Mouse (Mus musculus): ENCODE results near the gene Mlf1.

Gene Mlf1

DNA sequence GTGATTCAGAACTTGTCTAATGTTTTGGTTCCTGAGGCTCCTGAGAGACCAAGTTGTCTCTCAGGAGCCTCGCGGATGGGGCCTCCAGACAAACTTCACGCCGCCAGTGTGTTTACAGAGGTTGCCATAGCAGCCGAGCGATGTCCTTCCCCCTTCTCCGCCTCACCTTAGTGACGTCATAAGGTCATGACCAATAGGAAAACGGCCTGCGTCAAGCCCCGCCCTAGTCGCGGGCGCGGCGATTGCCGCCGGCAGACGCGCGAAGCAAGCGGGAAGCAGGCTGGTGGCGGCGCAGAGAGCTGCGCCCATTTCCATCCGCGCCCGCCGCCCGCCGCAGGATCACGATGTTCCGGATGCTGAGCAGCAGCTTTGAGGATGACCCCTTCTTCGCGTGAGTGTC is at the start of gene Mlf1:
Mlf1 (plus strand) TSS at position 226 of the 400 bp plus-strand sequence.
- peak; percentile 83 for DNase-seq (ENCODE audit: low read depth, low spot score)

GRCm38 (mm10) chr3:67339558-67339957 is 34.3 kb upstream of the Mlf1 start:
- DNase-seq (ENCODE audit: low read depth, low spot score), result no peak

DNA sequence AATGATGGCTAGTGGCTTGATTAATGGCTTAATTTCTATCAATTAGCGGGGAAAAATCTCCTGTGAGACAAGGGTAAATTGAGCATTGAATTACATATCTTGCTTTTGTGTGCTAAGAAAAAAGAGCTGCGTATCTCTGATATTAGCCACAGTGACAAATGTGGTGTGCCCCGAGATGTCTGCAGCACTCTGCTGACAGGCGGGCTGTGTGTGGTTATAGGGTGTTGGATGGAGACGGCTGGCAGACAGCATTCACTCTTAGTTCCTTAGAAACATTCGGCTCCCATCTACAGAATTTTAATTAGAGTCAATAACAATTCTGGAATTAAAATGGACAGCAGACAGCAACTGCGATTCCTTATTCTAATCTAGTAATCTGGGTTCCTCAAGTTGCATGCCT is 33.0 kb upstream of the Mlf1 start:
- no peak for DNase-seq (ENCODE audit: low read depth, low spot score)

DNA sequence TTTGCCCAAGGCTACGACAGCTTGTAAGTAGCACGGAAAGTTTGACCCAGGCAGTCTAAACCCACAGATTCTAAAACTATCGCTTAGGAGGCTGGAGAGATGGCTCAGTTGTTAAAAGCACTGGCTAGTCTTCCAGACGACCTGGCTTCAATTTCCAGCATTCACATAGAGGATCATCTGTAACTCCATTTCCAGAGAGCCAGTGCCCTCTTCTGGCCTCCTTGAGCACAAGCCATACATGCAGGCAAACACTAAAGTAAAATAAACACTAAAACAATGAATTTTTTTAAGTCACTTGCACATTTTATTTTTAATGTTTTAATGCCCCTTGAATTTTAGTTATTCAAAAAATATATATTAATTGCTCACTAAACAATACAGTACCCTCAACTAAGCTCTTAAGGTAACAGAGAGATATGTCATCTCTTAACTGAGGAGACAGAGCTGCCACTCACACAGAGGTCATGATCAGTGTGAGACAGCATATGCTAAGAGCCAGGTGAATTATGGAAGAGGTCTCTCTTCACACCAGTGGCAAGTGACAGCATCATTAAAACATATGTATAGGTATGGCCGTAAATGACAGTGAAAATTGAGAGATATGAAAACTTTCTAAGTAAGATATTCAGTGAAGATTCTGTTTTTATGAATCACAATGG is 30.8 kb upstream of the Mlf1 start:
- no peak for DNase-seq (ENCODE audit: low read depth, low spot score)

GRCm38 (mm10) chr3:67344599-67344998 is 29.3 kb upstream of the Mlf1 start:
- peak; percentile 37 for DNase-seq (ENCODE audit: low read depth, low spot score)

GRCm38 (mm10) chr3:67346674-67347073 is 27.2 kb upstream of the Mlf1 start:
- no peak for DNase-seq (ENCODE audit: low read depth, low spot score)

GRCm38 (mm10) chr3:67351406-67352127 is 22.3 kb upstream of the Mlf1 start:
- DNase-seq (ENCODE audit: low read depth, low spot score), result no peak

GRCm38 (mm10) chr3:67352128-67352762 is 21.7 kb upstream of the Mlf1 start:
- peak; percentile 55 for DNase-seq (ENCODE audit: low read depth, low spot score)

DNA sequence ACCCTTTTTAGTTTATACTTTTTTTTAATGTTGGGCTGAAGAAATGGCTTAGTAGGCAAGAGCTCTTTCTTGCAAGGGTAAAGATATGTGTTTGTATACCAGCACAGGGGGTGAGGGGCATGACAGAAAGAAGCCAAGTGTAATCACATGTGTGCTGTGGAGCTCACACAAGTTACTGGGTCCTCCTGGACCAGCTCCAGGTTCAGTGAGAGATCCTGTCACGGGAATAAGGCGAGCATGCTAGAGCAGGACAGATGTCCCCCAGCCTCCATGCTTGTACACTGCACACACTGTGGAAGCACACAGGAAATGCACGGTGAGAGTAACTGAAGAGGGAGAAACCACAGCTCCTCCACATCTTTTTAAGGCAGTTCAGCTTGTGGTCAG is 21.1 kb upstream of the Mlf1 start:
- DNase-seq (ENCODE audit: low read depth, low spot score), result no peak

GRCm38 (mm10) chr3:67358376-67358775 is 15.5 kb upstream of the Mlf1 start:
- DNase-seq (ENCODE audit: low read depth, low spot score), result no peak

GRCm38 (mm10) chr3:67366087-67366892 is 7.6 kb upstream of the Mlf1 start:
- DNase-seq (ENCODE audit: low read depth, low spot score), result no peak

DNA sequence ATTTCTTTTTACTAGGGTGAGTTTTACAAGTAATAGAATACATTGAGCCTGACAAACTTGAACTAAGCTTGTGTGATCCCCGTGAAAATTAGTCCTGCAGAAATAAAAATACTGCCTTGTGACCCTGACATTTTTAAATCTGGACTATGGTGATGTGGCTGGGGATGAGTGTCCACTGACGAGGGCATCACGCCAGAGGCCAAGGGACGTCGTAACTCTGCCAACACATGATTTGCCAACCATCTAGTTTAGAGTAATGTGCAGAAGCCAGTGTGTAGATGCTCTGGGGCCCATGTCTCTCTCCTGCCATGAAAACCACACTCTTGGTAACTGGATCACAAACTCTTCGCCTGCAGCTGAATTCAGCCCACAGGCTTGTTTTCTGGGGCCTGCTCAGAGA is 6.4 kb upstream of the Mlf1 start:
- DNase-seq (ENCODE audit: low read depth, low spot score), result no peak

DNA sequence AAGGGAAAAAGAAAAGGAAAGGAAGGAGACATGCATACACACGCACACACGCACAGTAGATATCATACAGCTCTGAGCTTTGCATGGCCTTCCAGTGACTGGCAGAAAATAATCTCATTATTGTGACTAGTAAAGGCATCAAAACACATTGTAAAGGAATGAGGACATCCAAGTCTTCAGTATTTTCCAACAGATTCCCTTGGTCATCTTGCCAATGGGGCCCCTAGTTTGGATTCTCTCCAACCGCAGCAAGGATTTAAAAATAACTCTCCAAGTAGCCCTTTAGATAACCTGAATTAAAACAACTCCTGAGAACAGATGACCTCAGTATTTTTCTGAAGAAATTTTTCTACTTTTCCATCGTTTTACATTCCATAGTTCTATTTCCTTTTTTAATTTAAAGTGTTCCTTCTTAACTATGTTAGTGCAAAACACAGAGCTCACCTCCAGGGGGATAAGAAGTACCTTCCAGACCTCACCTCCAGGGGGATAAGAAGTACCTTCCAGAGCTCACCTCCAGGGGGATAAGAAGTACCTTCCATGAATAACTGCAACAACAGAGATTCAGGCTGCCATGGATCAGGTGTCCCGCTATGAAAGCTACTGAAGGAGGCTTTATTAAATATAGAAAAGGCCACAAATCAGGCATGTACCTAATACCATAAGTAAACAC is 4.4 kb upstream of the Mlf1 start:
- DNase-seq (ENCODE audit: low read depth, low spot score), result no peak

DNA sequence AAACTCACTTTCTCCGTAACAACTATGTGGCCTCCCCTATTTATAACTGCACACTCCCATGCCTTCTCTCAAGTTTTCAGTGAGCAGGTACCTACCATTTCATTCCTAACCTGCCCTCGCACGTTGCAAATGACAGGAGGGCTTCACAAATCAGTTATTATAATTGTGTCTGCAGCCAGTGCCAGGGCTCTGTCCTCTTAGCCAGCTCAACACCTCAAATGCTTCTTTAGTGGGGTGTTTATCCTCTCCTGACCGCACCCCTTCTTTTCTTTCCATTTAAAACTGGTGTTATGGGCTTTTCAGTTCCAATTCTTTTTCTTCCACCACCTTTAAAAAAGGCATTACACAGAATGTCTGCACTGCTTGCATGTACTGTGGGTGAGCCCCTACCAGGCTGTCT is 1.7 kb upstream of the Mlf1 start:
- DNase-seq (ENCODE audit: low read depth, low spot score), result no peak

DNA sequence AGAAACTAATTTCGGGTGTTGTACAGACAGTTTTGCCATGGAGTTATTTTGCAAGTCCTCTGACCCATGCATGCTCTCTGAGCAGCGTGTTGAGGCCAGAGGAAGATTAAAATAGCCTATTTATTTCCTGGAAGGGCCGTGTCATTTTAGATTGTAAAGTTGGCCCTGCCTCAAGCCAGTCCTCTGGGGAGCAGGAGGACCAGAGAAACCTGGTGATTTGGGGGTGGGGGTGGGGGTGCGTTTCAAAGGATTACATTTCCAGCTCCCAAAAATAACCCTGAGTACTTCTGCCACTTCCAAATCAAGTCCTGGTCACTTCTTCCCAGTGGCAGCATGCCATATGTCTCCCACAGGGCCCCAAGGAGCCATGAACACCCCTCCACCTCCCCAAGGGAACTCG is 1.1 kb upstream of the Mlf1 start:
- DNase-seq (ENCODE audit: low read depth, low spot score), result no peak

- no peak for DNase-seq (ENCODE audit: low read depth, low spot score)
These were observed 472 bp downstream of the Mlf1 start for GRCm38 (mm10) chr3:67374360-67374778.

GRCm38 (mm10) chr3:67375063-67375462 is 1.2 kb downstream of the Mlf1 start, which contains the start of gene Gm17402:
Gene Gm17402, minus strand, starts transcription at chr3:67375163.
- no peak for DNase-seq (ENCODE audit: low read depth, low spot score)

DNA sequence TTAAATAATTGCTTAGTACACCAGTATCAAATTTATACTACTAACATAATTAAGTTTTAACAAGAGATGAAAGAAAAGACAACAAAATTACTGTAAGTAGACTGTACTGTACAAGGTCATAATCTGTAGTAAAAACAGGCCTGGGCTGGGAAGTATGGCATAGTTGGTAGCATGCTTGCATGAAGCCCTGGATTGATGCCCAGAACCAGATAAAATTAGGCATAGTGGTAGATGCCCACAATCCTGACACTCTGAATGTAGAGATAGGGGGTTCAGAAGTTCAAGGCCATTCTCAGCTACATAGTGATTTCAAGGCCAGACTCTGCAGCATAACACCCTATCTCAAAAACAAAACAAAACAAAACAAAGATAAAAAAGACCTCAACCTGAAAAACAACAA is 4.3 kb downstream of the Mlf1 start:
- no peak for DNase-seq (ENCODE audit: low read depth, low spot score)

DNA sequence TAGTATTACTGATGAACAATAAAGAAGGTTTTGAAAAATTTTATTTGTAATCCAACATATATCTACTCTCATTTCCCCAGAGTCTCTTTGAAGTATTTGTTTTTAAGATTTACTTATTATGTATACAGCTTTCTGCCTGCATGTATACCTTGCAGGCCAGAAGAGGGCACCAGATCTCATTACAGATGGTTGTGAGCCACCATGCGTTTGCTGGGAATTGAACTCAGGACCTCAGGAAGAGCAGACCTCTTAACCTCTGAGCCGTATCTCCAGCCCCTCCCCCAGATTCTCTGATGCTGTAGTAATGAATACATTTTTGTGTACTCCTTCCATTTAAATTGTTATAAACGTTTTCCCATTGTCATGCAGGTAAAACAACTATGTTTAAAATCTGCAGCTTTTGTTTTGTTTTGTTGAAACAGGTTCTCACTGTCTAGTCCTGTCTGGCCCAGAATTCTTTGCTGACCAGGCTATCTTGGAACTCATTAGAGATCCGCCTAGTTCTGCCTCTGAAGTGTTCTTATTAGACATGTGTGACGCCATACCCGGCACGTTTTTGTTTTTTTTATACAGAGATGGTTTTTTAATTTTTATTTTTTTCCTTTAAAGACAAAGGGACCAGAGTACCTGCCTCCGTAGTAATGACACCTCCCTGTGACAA is 55.6 kb downstream of the Mlf1 start:
- peak; percentile 6 for DNase-seq (ENCODE audit: low read depth, low spot score)

GRCm38 (mm10) chr3:67429999-67430380 is 56.1 kb downstream of the Mlf1 start, which contains the start of gene Gfm1:
Gene Gfm1, plus strand, starts transcription at chr3:67430096.
- peak; percentile 77 for DNase-seq (ENCODE audit: low read depth, low spot score)

DNA sequence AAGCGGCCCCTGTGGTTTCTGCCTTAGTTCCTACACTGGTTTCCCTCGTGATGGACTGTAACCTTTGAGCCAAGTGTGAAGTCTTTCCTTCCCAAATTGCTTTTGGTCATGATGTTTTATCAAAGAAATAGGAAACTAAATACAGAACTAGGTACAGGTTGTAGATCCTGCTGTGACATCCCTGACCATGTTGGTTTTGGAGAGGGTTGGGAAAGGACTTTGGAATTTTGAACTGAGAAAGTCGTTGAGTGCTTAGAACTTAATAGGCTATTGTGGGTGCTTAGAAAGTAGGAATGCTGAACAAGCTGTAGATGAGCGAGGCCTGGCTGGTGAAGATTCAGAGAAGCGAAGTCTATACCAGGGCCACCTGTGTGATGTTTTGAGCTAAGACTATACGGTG is 60.1 kb downstream of the Mlf1 start:
- no peak for DNase-seq (ENCODE audit: low read depth, low spot score)

Measured in retina, adult 2 months (tissue).